Mouse (Mus musculus): ENCODE measurements at regions not wholly inside any gene's neighbourhood (a gene's known extent, or its start where the extent isn't known, plus 50 kb on each side); places are given as distances from the start of the nearest gene placed in this dataset.

GRCm38 (mm10) chr9:27242325-27242724 lies 56.7 kb upstream of the Igsf9b start:
- no peak for DNase-seq

GRCm38 (mm10) chr9:27240926-27241325 lies 58.1 kb upstream of the Igsf9b start:
- DNase-seq: no peak

- no peak for DNase-seq
Measured at GRCm38 (mm10) chr9:27240491-27240890, 58.5 kb upstream of the Igsf9b start.

GRCm38 (mm10) chr9:27232692-27233091 lies 66.3 kb upstream of the Igsf9b start:
- DNase-seq: no peak

- DNase-seq: no peak
Measured at GRCm38 (mm10) chr9:27227458-27227857, 71.5 kb upstream of the Igsf9b start.

GRCm38 (mm10) chr9:27221183-27221582 lies 66.0 kb upstream of the Jam3 start:
- no peak for DNase-seq

- DNase-seq: no peak
Measured at GRCm38 (mm10) chr9:27216024-27216423, 60.8 kb upstream of the Jam3 start.

GRCm38 (mm10) chr9:27214023-27214422 lies 58.8 kb upstream of the Jam3 start:
- no peak for DNase-seq

- DNase-seq: peak; percentile 46
Measured at GRCm38 (mm10) chr9:27208840-27209239, 53.6 kb upstream of the Jam3 start.

Measured in right cerebral cortex, postnatal 25 days (tissue).